Mouse (Mus musculus): ENCODE measurements around the gene Pgp.

GRCm38 (mm10) chr17:24442632-24443155 is 27.5 kb upstream of the Pgp start, which contains the start of gene Dnase1l2:
- TF ChIP-seq GATA1 (IDR thresholded peaks at IDR 0.05; ENCODE audit: borderline replicate concordance, low read length), result no peak
- TF ChIP-seq FLI1 (IDR thresholded peaks at IDR 0.05; ENCODE audit: low read length), result no peak
